Mouse (Mus musculus) lung, postnatal 25 days (tissue): ENCODE results near the gene Lsr.
A peak's percentile ranks its signal among the peaks of the same experiment; 100 is the strongest.
"Not testable (repeated sequence)": the region's sequence is repeated elsewhere in the genome, so short reads cannot be mapped to it uniquely, and the experiment has no call there.

Experiments used
- DNase-seq: peaks from one replicate; pipeline ENCODE4 v3.0.0; 2022; ENCODE audit warnings: low spot score

Gene Lsr

DNA sequence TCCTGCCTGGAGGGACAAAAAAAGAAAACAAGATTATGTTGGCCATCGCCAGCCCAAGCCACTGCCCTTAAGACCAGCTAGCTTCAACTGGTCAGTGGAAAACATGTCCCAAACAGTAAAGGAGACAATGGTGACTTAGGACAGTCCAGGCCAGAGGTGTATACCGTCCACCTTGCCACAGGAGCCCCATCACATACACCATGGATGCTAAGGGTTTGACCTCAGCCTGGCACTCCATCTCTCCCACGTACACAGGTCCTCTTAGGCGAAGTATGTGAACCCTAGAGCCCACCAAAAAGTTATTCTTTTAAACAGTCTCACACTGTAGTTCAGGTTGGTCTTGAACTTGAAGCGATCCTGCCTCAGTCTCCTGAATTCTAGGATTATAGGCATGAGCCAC is 10.4 kb downstream of the Lsr start:
- DNase-seq: no peak

DNA sequence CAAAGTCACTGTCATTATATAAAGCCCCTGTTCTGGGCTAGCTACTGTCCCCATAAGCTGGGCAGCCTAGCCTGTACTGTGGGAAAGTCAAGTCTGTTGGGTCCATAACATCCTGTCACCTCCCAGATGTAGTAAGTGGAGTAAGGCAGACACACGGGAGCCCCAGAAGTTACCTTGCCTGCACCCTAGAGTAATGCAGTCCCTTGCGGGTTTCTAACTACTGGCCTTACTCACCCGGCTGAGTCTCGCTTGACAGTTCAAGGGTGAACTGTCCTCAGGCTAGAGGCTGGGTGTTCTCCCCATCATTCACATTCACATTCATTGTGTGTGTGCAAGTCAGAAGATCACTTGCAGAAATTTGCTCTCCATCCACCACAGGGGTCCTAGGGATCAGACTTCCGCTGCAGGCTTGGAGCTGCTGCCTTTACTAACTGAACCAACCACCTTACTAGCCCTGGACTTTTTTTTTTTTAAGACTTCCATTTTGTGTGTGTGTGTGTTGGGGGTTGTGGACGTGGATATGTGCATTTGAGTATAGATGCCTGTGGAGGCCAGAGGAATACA is 13.4 kb downstream of the Lsr start:
- DNase-seq: no peak

DNA sequence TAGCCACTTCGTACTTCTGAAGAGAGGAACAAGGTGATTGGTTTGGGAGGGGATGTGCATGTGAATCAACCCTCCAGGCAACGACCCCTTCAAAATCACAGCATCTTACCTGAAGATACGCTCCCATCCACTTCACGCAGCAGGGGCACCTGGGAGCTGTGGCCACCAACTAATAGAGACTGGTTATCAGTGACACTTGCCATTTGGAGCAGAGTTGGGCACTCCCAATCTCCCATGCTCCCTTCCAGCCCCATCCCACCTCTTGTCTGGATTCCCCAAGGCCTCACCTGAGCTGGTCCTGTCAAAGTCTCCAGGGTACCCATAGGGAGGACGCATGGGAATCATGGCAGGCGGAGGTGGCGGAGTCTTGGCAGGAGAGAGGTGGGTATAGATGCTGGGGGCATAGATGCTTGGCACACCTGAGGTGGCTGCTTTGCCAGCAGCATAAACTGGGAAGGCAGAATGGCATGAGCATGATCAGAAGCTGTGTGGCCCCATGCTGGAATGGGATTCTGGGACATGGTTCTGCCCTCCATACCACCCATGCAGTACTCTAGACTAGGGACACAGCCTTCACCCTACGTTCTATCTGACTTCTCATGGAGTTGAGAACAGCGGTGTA is 14.3 kb downstream of the Lsr start:
- no peak for DNase-seq

GRCm38 (mm10) chr7:30958109-30958865 is 15.0 kb downstream of the Lsr start:
- DNase-seq: no peak

GRCm38 (mm10) chr7:30957367-30957783 is 15.9 kb downstream of the Lsr start:
- peak; percentile 91 for DNase-seq

DNA sequence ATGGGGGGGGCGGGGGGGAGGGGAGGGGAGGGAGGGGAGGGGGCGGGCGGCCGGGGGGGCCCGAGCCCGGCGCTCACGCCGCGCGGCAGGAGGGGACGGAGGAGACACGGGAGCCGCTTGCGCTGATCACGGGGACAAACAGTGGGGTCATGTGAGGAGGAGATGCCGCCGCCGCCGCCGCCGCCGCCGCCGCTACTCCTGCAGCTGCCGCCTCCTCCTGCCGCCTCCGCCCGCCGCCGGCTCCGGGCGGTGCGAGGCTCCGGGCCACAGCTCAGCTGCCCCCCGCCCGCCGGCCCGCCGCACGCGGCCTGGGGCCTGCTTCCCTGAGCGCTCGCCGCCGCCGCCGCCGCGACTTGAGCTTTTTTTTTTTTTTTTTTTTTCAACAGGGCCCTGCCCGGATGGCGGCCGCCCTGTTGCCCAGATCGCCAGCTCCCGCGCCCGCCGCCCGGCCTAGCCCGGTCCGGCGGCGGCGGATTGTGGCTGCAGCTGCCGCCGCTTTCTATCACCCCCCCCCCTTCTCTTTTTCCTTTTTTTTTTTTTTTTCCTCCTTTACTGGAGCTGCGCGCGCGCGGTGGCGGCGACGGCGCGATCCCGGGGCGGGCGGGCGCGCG is 16.4 kb downstream of the Lsr start, which contains the start of gene Usf2:
Gene Usf2, minus strand, starts transcription at position 48 of the 611 bp plus-strand sequence.
- peak; percentile 84 for DNase-seq

- DNase-seq: no peak
These were observed 16.9 kb downstream of the Lsr start for GRCm38 (mm10) chr7:30956357-30956751.

DNA sequence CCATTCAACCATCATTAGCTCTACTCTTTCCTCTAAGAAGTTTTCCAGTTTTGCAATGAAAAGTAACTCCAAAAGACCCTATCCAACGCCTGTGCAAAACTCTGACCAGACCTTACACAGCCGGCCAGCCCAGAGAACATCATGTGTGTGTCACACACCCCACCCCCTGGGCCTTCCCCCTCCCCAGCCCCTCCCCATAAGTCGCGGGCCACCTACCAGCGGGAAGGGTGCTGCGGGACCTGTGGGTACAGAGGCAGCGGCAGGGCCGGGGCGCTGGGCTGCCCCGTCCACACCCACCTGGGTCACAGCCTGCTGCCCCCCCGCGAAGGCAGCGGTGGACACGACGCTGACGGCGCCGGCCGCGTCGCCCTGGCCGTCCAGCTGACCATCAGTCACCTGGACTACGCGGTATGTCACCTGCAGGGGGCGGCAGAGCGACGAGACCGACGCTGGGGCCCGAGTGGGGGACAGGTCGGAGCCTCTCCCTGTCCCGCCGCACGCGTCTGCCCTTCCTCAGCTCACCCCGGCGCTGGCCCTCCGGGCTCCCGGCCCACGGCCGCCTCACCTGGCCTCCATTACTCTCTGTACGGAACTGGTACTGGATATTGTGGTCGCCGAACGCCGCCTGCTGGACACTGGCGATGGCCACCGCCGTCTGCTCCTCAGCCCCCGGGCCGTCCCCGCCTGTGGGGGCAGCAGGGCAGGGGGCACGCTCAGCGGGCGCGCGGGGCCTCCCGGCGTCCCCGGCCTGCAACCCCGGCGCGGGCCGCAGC is 17.5 kb downstream of the Lsr start:
- peak; percentile 90 for DNase-seq

DNA sequence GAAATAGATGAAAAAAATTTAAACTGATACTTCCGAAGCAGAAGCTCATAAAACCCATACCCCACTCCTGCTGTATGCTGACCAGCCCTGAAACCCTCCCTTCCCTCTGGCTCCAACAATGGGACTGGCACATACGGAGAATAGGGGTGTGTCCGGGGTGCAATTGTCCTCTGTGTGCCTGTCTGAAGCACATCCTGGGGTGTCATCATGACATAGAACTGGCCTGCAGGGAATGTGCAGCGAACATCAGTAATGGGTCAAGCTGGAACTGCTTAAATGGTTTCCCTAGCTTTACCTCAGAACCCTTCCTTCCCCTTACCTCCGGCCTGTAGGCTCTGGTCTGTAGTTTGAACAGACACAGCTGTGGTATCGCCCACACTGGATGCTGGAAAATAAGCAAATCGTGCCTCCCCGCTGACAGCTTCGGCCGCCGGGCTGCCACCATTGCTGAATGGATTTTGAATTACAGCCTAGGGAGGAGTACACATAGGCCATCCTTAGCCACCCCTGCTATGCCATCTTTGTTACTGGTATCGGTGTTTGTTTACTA is 18.2 kb downstream of the Lsr start:
- no peak for DNase-seq

- DNase-seq: no peak
These were observed 19.2 kb downstream of the Lsr start for GRCm38 (mm10) chr7:30954036-30954435.

DNA sequence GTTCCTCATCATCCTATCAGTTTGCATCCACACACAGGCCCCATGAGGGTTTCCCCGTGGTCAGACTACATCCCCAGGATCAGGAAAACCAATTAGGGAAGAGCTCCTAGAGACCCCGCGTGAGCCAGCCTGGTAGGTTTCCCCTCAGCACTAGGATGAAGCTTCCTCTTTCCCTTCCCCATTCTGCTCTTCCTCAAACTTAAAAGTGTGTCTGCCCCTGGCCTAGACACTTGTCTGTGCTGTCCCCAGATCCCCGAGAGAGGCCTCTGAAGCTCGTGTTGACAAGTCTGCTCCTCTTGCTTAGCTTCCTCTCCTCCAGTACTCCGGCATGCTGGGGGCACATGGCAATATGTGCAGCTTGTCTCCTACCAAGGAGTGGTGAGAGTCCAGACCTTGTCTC is 19.8 kb downstream of the Lsr start:
- peak; percentile 34 for DNase-seq

DNA sequence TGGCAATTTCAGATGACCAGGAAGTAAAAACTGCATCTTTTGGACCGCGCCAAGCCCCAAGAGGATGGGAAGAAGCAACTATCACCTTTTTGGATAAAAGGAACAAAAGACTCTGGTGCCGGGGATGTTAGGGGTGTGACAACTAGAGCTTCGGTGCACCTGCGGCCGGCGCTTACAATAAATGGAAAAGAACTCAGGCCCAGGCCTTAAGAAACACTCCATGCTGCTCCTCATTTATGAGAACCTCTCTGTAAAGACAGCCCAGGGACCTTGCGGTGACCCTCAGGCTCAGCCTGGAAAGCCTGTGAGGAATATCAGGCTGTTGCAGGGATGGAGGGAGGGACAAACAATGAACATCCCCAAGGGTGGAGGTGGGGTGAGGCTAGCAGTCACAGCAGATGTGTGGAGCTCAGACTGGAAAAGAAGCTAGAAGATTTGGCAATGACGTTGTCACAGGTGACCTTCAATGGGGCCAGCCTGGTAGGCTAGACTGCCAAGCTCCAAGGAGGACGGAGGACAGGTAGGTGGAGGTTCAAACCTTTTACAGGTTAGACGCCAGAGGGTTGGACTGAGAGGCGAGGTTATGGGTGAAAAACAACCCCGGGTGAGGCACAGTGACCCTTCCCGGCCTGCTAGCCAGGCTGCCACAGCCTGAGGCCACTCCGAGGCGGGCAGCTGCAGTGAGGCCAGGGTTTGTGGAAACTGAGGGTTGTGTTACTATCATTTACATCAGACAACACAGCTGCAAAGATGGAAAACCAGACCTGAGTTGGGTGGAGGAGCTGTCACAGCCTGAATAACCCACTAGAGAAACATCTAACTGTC is 20.6 kb downstream of the Lsr start:
- no peak for DNase-seq

- DNase-seq: not testable (repeated sequence)
These were observed 23.4 kb downstream of the Lsr start for GRCm38 (mm10) chr7:30949902-30950301.

- no peak for DNase-seq
These were observed 27.4 kb downstream of the Lsr start for GRCm38 (mm10) chr7:30945876-30946275.

GRCm38 (mm10) chr7:30945466-30945865 is 27.8 kb downstream of the Lsr start:
- DNase-seq: not testable (repeated sequence)

DNA sequence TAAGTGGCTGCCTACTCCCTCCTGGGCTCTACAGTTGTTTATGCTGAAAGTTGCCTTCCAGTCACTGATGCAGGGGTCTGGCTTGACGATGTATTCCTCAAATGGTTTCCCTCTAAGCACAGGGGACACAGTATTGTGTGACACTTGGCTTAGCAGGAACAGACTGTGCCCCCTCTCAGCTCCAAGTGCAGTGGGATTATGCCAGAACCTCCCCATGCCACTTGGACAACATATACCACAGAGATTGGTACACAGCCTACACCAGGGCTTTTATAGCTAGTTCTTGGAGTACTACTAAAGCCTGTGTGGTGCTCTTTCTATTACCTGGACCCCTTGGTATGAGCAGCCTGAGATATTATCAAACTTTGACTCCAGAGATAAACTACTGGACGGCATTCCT is 28.6 kb downstream of the Lsr start:
- DNase-seq: not testable (repeated sequence)

DNA sequence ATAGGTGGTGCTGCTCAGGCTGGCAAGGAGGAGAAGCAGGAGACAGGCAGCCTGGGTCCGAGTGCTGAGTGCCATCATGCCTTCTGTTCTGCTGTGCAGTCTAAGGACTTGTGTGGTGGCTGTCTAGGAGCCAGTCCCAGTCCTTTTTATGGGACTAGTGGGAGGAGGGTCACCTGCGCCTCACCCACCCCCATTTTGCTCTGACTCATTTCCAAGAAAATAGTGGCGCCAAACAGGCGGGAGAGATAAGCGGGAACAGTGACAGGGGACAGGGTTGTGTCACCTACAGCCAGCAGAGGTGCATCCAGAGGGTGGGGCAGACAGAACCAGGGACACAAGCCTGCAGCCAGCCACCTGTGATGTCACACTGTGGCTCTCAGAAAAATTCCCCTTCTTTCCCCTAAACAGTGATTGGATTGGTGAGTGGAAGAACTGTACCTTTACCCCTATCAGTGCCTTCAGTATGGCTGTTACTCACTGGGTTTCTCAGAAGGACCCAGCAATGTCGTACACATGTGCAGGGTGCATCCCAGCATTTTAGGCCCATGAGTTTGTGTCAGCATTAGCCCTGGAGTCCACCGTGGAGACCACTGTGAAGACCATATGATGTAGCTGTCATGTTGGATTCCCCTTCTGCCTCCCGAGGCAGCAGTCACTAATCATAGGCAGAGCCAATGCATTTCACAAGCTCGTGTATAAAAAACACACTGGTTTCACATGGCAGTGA is 29.2 kb downstream of the Lsr start, which contains the start of gene Hamp:
Gene Hamp, minus strand, starts transcription at position 124 of the 727 bp plus-strand sequence.
- no peak for DNase-seq

DNA sequence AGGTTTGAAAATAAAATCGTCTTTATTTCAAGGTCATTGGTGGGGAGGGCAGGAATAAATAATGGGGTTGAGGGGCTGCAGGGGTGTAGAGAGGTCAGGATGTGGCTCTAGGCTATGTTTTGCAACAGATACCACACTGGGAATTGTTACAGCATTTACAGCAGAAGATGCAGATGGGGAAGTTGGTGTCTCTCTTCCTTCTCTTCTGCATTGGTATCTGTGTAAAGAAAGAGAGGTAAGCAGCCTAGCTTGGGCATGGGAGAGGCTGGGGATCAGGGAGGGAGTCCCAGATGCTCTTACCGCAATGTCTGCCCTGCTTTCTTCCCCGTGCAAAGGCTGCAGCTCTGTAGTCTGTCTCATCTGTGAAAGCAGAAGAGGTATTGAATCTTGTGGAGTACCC is 30.9 kb downstream of the Lsr start:
- DNase-seq: not testable (repeated sequence)

GRCm38 (mm10) chr7:30940070-30940469 is 33.2 kb downstream of the Lsr start:
- not testable (repeated sequence) for DNase-seq
